Comparison of ENCODE assay signal across 20 mouse cellular contexts in genomic region chr15:28203111-28204075, GRCm38 (mm10). TPM values are rescaled to one million over a fixed set of nuclear protein-coding genes. Genes with fewer than 3 reads are reported as not detected.
DNase-seq lines count a peak whose midpoint lies in the region; ATAC-seq and TF ChIP-seq lines count a peak whose summit lies in the region.
"Had no signal": no experiment of that assay in that cellular context is flagged by ENCODE, and none has a peak within 500 bp of the region (broad histone marks: within the 10 kb centered on the region; RNA-seq: fewer than 3 reads in every experiment).

Dnah5 (plus strand) TSS chr15:28203752.

- H3K4me3 ChIP-seq in forebrain, embryonic 11.5 days (ENCODE audit: low read depth, low read length) = no peak within 1 kb of the TSS
- H3K4me3 ChIP-seq in forebrain, postnatal 0 days (ENCODE audit: low read depth, low read length) = no peak within 1 kb of the TSS
- H3K4me3 ChIP-seq in kidney, postnatal 0 days (replicated peaks; ENCODE audit: low read depth, low read length) = no peak within 1 kb of the TSS
- H3K4me3 ChIP-seq in hindbrain, embryonic 16.5 days (ENCODE audit: low read length) = no peak within 1 kb of the TSS
- H3K4me3 ChIP-seq in neural tube, embryonic 14.5 days (ENCODE audit: low read depth, low read length) = no peak within 1 kb of the TSS
- no peak within 1 kb of the TSS for H3K4me3 ChIP-seq in liver, embryonic 11.5 days (ENCODE audit: low read depth, low read length)
- H3K4me3 ChIP-seq: heart, embryonic 10.5 days; intestine, embryonic 15.5 days; liver, embryonic 15.5 days had no signal

- no peak for TF ChIP-seq CTCF in forebrain, postnatal 0 days (IDR thresholded peaks at IDR 0.05; ENCODE audit: low read depth)
- TF ChIP-seq CTCF in kidney, postnatal 0 days (IDR thresholded peaks at IDR 0.05; ENCODE audit: low read depth) = no peak

- H3K9ac ChIP-seq in forebrain, embryonic 11.5 days (ENCODE audit: low read length) = no peak within 1 kb of the TSS
- H3K9ac ChIP-seq in forebrain, postnatal 0 days = no peak within 1 kb of the TSS
- H3K9ac ChIP-seq in kidney, postnatal 0 days (ENCODE audit: low read depth, low read length) = no peak within 1 kb of the TSS
- no peak within 1 kb of the TSS for H3K9ac ChIP-seq in hindbrain, embryonic 16.5 days (ENCODE audit: low read depth, low read length)
- H3K9ac ChIP-seq in neural tube, embryonic 14.5 days (replicated peaks; ENCODE audit: low read depth, low read length) = no peak within 1 kb of the TSS
- H3K9ac ChIP-seq in liver, embryonic 11.5 days (ENCODE audit: low read depth, low read length) = no peak within 1 kb of the TSS
- H3K9ac ChIP-seq: intestine, embryonic 15.5 days; liver, embryonic 15.5 days had no signal

- H3K27ac ChIP-seq in forebrain, embryonic 11.5 days (ENCODE audit: low read depth, low read length) = no peak within 1 kb of the TSS
- H3K27ac ChIP-seq in forebrain, postnatal 0 days (ENCODE audit: low read depth, low read length) = no peak within 1 kb of the TSS
- H3K27ac ChIP-seq in kidney, postnatal 0 days = no peak within 1 kb of the TSS
- no peak within 1 kb of the TSS for H3K27ac ChIP-seq in hindbrain, embryonic 16.5 days (ENCODE audit: low read depth, low read length)
- no peak within 1 kb of the TSS for H3K27ac ChIP-seq in neural tube, embryonic 14.5 days (ENCODE audit: low read depth, low read length)
- H3K27ac ChIP-seq in liver, embryonic 11.5 days (ENCODE audit: low read depth, low read length) = no peak within 1 kb of the TSS
- H3K27ac ChIP-seq: heart, embryonic 10.5 days; intestine, embryonic 15.5 days; liver, embryonic 15.5 days; stomach, postnatal 0 days had no signal

- 54% methylated on average over 20 of the region's 20 CpGs for WGBS in forebrain, embryonic 11.5 days
- WGBS in forebrain, postnatal 0 days = 43% methylated on average over 20 of the region's 20 CpGs
- WGBS in kidney, postnatal 0 days = 33% methylated on average over 20 of the region's 20 CpGs
- WGBS in hindbrain, embryonic 16.5 days = 48% methylated on average over 20 of the region's 20 CpGs
- 19% methylated on average over 20 of the region's 20 CpGs for WGBS in neural tube, embryonic 14.5 days
- WGBS in liver, embryonic 11.5 days = 85% methylated on average over 20 of the region's 20 CpGs

- H3K4me1 ChIP-seq in forebrain, embryonic 11.5 days (replicated peaks; ENCODE audit: control insufficient read depth, insufficient read depth, low read length) = no peaks in the 10 kb centered on the region
- no peaks in the 10 kb centered on the region for H3K4me1 ChIP-seq in forebrain, postnatal 0 days (ENCODE audit: insufficient read depth)
- no peaks in the 10 kb centered on the region for H3K4me1 ChIP-seq in kidney, postnatal 0 days (replicated peaks; ENCODE audit: insufficient read depth, low read length)
- no peaks in the 10 kb centered on the region for H3K4me1 ChIP-seq in hindbrain, embryonic 16.5 days (ENCODE audit: control insufficient read depth, insufficient read depth, low read depth, low read length)
- H3K4me1 ChIP-seq in neural tube, embryonic 14.5 days (ENCODE audit: control insufficient read depth, insufficient read depth, low read length) = peaks cover 7% of the 10 kb centered on the region; the same call in 1 of the 2 replicates
- no peaks in the 10 kb centered on the region for H3K4me1 ChIP-seq in liver, embryonic 11.5 days (replicated peaks; ENCODE audit: control insufficient read depth, insufficient read depth, low read length)
- H3K4me1 ChIP-seq: heart, embryonic 10.5 days; intestine, embryonic 15.5 days; liver, embryonic 15.5 days had no signal

- no peak within 1 kb of the TSS for H3K4me2 ChIP-seq in forebrain, embryonic 11.5 days (ENCODE audit: low read depth, low read length, severe bottlenecking)
- H3K4me2 ChIP-seq in forebrain, postnatal 0 days (ENCODE audit: low read depth) = no peak within 1 kb of the TSS
- no peak within 1 kb of the TSS for H3K4me2 ChIP-seq in kidney, postnatal 0 days (ENCODE audit: low read length)
- no peak within 1 kb of the TSS for H3K4me2 ChIP-seq in hindbrain, embryonic 16.5 days (ENCODE audit: low read length)
- H3K4me2 ChIP-seq in neural tube, embryonic 14.5 days (ENCODE audit: low read depth, low read length) = no peak within 1 kb of the TSS
- no peak within 1 kb of the TSS for H3K4me2 ChIP-seq in liver, embryonic 11.5 days
- H3K4me2 ChIP-seq: intestine, embryonic 15.5 days; liver, embryonic 15.5 days had no signal

- no peaks in the 10 kb centered on the region for H3K36me3 ChIP-seq in forebrain, embryonic 11.5 days (ENCODE audit: control insufficient read depth, insufficient read depth, low read length)
- no peaks in the 10 kb centered on the region for H3K36me3 ChIP-seq in forebrain, postnatal 0 days (ENCODE audit: insufficient read depth)
- no peaks in the 10 kb centered on the region for H3K36me3 ChIP-seq in kidney, postnatal 0 days (ENCODE audit: insufficient read depth, low read length)
- H3K36me3 ChIP-seq in hindbrain, embryonic 16.5 days (ENCODE audit: control insufficient read depth, insufficient read depth, low read length) = no peaks in the 10 kb centered on the region
- no peaks in the 10 kb centered on the region for H3K36me3 ChIP-seq in neural tube, embryonic 14.5 days (ENCODE audit: control insufficient read depth, insufficient read depth, low read length)
- no peaks in the 10 kb centered on the region for H3K36me3 ChIP-seq in liver, embryonic 11.5 days (ENCODE audit: control insufficient read depth, insufficient read depth, low read length)
- H3K36me3 ChIP-seq: heart, embryonic 10.5 days; intestine, embryonic 15.5 days; liver, embryonic 15.5 days had no signal

- no peak for DNase-seq in forebrain, embryonic 11.5 days (ENCODE audit: low spot score)
- DNase-seq in forebrain, postnatal 0 days = no peak
- peak; percentile 27 for DNase-seq in kidney, postnatal 0 days (ENCODE audit: low spot score)
- DNase-seq in kidney, adult 8-10 months = no peak
- DNase-seq in liver, embryonic 11.5 days (ENCODE audit: low spot score) = no peak
- DNase-seq: cerebellum, postnatal 36 days; gastrocnemius, postnatal 25 days; heart, postnatal 14 days; layer of hippocampus, postnatal 36 days; left cerebral cortex, postnatal 4 days; lung, postnatal 10 days; right cerebral cortex, postnatal 14 days; thymus, postnatal 36 days had no signal

- H3K9me3 ChIP-seq in forebrain, embryonic 11.5 days (ENCODE audit: control insufficient read depth, low read length) = no peaks in the 10 kb centered on the region
- H3K9me3 ChIP-seq in forebrain, postnatal 0 days (ENCODE audit: low read length) = no peaks in the 10 kb centered on the region
- no peaks in the 10 kb centered on the region for H3K9me3 ChIP-seq in kidney, postnatal 0 days (replicated peaks; ENCODE audit: low read length)
- H3K9me3 ChIP-seq in hindbrain, embryonic 16.5 days (ENCODE audit: control insufficient read depth, low read length) = no peaks in the 10 kb centered on the region
- no peaks in the 10 kb centered on the region for H3K9me3 ChIP-seq in neural tube, embryonic 14.5 days (ENCODE audit: control insufficient read depth, low read length)
- H3K9me3 ChIP-seq in liver, embryonic 11.5 days (ENCODE audit: control insufficient read depth, low read length) = no peaks in the 10 kb centered on the region
- H3K9me3 ChIP-seq: heart, embryonic 10.5 days; intestine, embryonic 15.5 days; liver, embryonic 15.5 days had no signal

- peaks cover 4% of the 10 kb centered on the region for H3K27me3 ChIP-seq in forebrain, embryonic 11.5 days (ENCODE audit: control insufficient read depth, insufficient read depth, low read length)
- H3K27me3 ChIP-seq in forebrain, postnatal 0 days (ENCODE audit: insufficient read depth, low read length) = no peaks in the 10 kb centered on the region; the same call in 1 of the 2 replicates
- no peaks in the 10 kb centered on the region for H3K27me3 ChIP-seq in kidney, postnatal 0 days (ENCODE audit: insufficient read depth, low read length)
- H3K27me3 ChIP-seq in hindbrain, embryonic 16.5 days (replicated peaks; ENCODE audit: control insufficient read depth, insufficient read depth, low read length) = no peaks in the 10 kb centered on the region; the same call in 1 of the 2 replicates
- H3K27me3 ChIP-seq in neural tube, embryonic 14.5 days (ENCODE audit: control insufficient read depth, insufficient read depth, low read length) = peaks cover 23% of the 10 kb centered on the region
- H3K27me3 ChIP-seq in liver, embryonic 11.5 days (replicated peaks; ENCODE audit: control insufficient read depth, insufficient read depth, low read length) = no peaks in the 10 kb centered on the region
- H3K27me3 ChIP-seq: intestine, embryonic 15.5 days; liver, embryonic 15.5 days had no signal

- ATAC-seq in forebrain, embryonic 11.5 days (replicated peaks; ENCODE audit: low FRiP score) = peak; percentile 66
- no peak; the same call in 1 of the 2 replicates for ATAC-seq in forebrain, postnatal 0 days
- ATAC-seq in kidney, postnatal 0 days (replicated peaks; ENCODE audit: low FRiP score, low read depth) = no peak
- ATAC-seq in hindbrain, embryonic 16.5 days = peak; percentile 50
- peak; percentile 82 for ATAC-seq in neural tube, embryonic 14.5 days (ENCODE audit: low read depth)
- ATAC-seq in liver, embryonic 11.5 days (replicated peaks; ENCODE audit: low FRiP score) = no peak
- ATAC-seq: intestine, embryonic 15.5 days had no signal

RNA-seq across cellular contexts. Expression of gene Dnah5, which starts in this region (rescaled TPM):
- polyA plus RNA-seq in forebrain, embryonic 11.5 days (2014; fragmentation: Nextera tagmentation; extraction: Ambion mirVana) = 0.05 and 0.08 TPM in 2 replicates
- 2.0 TPM in 2 replicates for total RNA-seq in forebrain, postnatal 0 days (2014; rRNA removed)
- 0.19 and 0.24 TPM in 2 replicates for polyA plus RNA-seq in forebrain, postnatal 0 days (2015; fragmentation: Nextera tagmentation; extraction: Ambion mirVana)
- 0.06 and 0.08 TPM in 2 replicates for polyA plus RNA-seq in kidney, postnatal 0 days (2015; fragmentation: Nextera tagmentation; extraction: Ambion mirVana)
- polyA plus RNA-seq in hindbrain, embryonic 16.5 days (2015; fragmentation: Nextera tagmentation; extraction: Ambion mirVana) = 0.15 and 0.21 TPM in 2 replicates
- polyA plus RNA-seq in neural tube, embryonic 14.5 days (2014; fragmentation: Nextera tagmentation; extraction: Ambion mirVana) = 0.36 and 0.60 TPM in 2 replicates
- polyA plus RNA-seq in liver, embryonic 11.5 days (2014; fragmentation: Nextera tagmentation; extraction: Ambion mirVana) = 0.01 and 0.03 TPM in 2 replicates
- total RNA-seq: gastrocnemius, postnatal 25 days; megakaryocyte-erythroid progenitor cell, adult 5-6 weeks had no signal
- polyA plus RNA-seq: liver, embryonic 15.5 days had no signal

Comparison
In these comparisons a context has a peak if more than half of its experiments do, and no peak if none do; other contexts are left out.
1. Peak in ATAC-seq in forebrain, embryonic 11.5 days; RNA of the gene not detected or under 1 TPM.
2. Peak in DNase-seq in kidney, postnatal 0 days; RNA of the gene not detected or under 1 TPM.
3. Peak in ATAC-seq in hindbrain, embryonic 16.5 days; RNA of the gene not detected or under 1 TPM.
4. Peak in ATAC-seq in neural tube, embryonic 14.5 days; RNA of the gene not detected or under 1 TPM.